Mouse (Mus musculus): Measurements from ENCODE around the gene Fn1. TPM values are rescaled to one million over a fixed set of nuclear protein-coding genes. Genes with fewer than 3 reads are reported as not detected.

Fn1 gene
- polyA plus RNA-seq, 1 experiment = not detected

- no peak overlapping the region for H3K4me3 ChIP-seq (ENCODE audit: insufficient read depth, low read depth, low read length)
- H3K27ac ChIP-seq (ENCODE audit: insufficient read depth, low read depth, low read length) = no peak overlapping the region
- 28% methylated on average over 8 of the region's 8 CpGs for WGBS
- no peak for TF ChIP-seq CTCF (IDR thresholded peaks at IDR 0.05; ENCODE audit: insufficient read depth, low read depth, low read length)
- no peak for TF ChIP-seq POLR2A (IDR thresholded peaks at IDR 0.05; ENCODE audit: insufficient read depth, low read depth, low read length)
- H3K4me1 ChIP-seq (ENCODE audit: control insufficient read depth, insufficient read depth, low read length) = peaks cover 14% of the 10 kb centered on the region
These were observed 1.2 kb upstream of the Fn1 start for GRCm38 (mm10) chr1:71654221-71654620.

- Histone ChIP-seq H3K27ac (ENCODE audit: insufficient read depth, low read depth, low read length) (no peak overlapping the region), H3K4me1 (ENCODE audit: control insufficient read depth, insufficient read depth, low read length) (peaks cover 17% of the 10 kb centered on the region), H3K4me3 (ENCODE audit: insufficient read depth, low read depth, low read length) (peak overlapping the region; percentile 53)
- TF ChIP-seq CTCF (IDR thresholded peaks at IDR 0.05; ENCODE audit: insufficient read depth, low read depth, low read length) (no peak), POLR2A (IDR thresholded peaks at IDR 0.05; ENCODE audit: insufficient read depth, low read depth, low read length) (no peak)
- WGBS = 1% methylated on average over 24 of the region's 24 CpGs
These were observed 580 bp upstream of the Fn1 start for GRCm38 (mm10) chr1:71653400-71654159.

GRCm38 (mm10) chr1:71651828-71652227, 1.2 kb downstream of the Fn1 start:
- Histone ChIP-seq H3K27ac (ENCODE audit: insufficient read depth, low read depth, low read length) (no peak overlapping the region), H3K4me3 (ENCODE audit: insufficient read depth, low read depth, low read length) (no peak overlapping the region), H3K4me1 (ENCODE audit: control insufficient read depth, insufficient read depth, low read length) (peaks cover 22% of the 10 kb centered on the region)
- TF ChIP-seq CTCF (IDR thresholded peaks at IDR 0.05; ENCODE audit: insufficient read depth, low read depth, low read length) (no peak), POLR2A (IDR thresholded peaks at IDR 0.05; ENCODE audit: insufficient read depth, low read depth, low read length) (no peak)
- 74% methylated on average over 1 of the region's 1 CpGs for WGBS

GRCm38 (mm10) chr1:71651315-71651714, 1.7 kb downstream of the Fn1 start:
- H3K27ac ChIP-seq (ENCODE audit: insufficient read depth, low read depth, low read length) = no peak overlapping the region
- no peak overlapping the region for H3K4me3 ChIP-seq (ENCODE audit: insufficient read depth, low read depth, low read length)
- 66% methylated on average over 9 of the region's 9 CpGs for WGBS
- TF ChIP-seq POLR2A (IDR thresholded peaks at IDR 0.05; ENCODE audit: insufficient read depth, low read depth, low read length) (no peak), CTCF (IDR thresholded peaks at IDR 0.05; ENCODE audit: insufficient read depth, low read depth, low read length) (no peak)
- H3K4me1 ChIP-seq (ENCODE audit: control insufficient read depth, insufficient read depth, low read length) = peaks cover 24% of the 10 kb centered on the region

GRCm38 (mm10) chr1:71650741-71651140, 2.3 kb downstream of the Fn1 start:
- Histone ChIP-seq H3K4me3 (ENCODE audit: insufficient read depth, low read depth, low read length) (no peak overlapping the region), H3K27ac (ENCODE audit: insufficient read depth, low read depth, low read length) (no peak overlapping the region), H3K4me1 (ENCODE audit: control insufficient read depth, insufficient read depth, low read length) (peaks cover 24% of the 10 kb centered on the region)
- WGBS = 77% methylated on average over 6 of the region's 6 CpGs
- no peak for TF ChIP-seq POLR2A (IDR thresholded peaks at IDR 0.05; ENCODE audit: insufficient read depth, low read depth, low read length)

- H3K4me1 ChIP-seq (ENCODE audit: control insufficient read depth, insufficient read depth, low read length) = peaks cover 18% of the 10 kb centered on the region
- no peak overlapping the region for H3K27ac ChIP-seq (ENCODE audit: insufficient read depth, low read depth, low read length)
- TF ChIP-seq CTCF (IDR thresholded peaks at IDR 0.05; ENCODE audit: insufficient read depth, low read depth, low read length) = no peak
- no peak for TF ChIP-seq POLR2A (IDR thresholded peaks at IDR 0.05; ENCODE audit: insufficient read depth, low read depth, low read length)
- WGBS = 39% methylated on average over 7 of the region's 7 CpGs
- H3K4me3 ChIP-seq (ENCODE audit: insufficient read depth, low read depth, low read length) = no peak overlapping the region
These were observed 4.8 kb downstream of the Fn1 start for GRCm38 (mm10) chr1:71648166-71648565.

GRCm38 (mm10) chr1:71646774-71647173, 6.2 kb downstream of the Fn1 start:
- Histone ChIP-seq H3K4me1 (ENCODE audit: control insufficient read depth, insufficient read depth, low read length) (peaks cover 15% of the 10 kb centered on the region), H3K4me3 (ENCODE audit: insufficient read depth, low read depth, low read length) (no peak overlapping the region), H3K27ac (ENCODE audit: insufficient read depth, low read depth, low read length) (peak overlapping the region; percentile 45; the same call in 1 of the 2 replicates)
- 74% methylated on average over 5 of the region's 5 CpGs for WGBS
- TF ChIP-seq CTCF (IDR thresholded peaks at IDR 0.05; ENCODE audit: insufficient read depth, low read depth, low read length) = no peak
- no peak for TF ChIP-seq POLR2A (IDR thresholded peaks at IDR 0.05; ENCODE audit: insufficient read depth, low read depth, low read length)

GRCm38 (mm10) chr1:71645999-71646398, 7.0 kb downstream of the Fn1 start:
- 41% methylated on average over 3 of the region's 3 CpGs for WGBS
- H3K4me1 ChIP-seq (ENCODE audit: control insufficient read depth, insufficient read depth, low read length) = peaks cover 15% of the 10 kb centered on the region
- TF ChIP-seq CTCF (IDR thresholded peaks at IDR 0.05; ENCODE audit: insufficient read depth, low read depth, low read length) = no peak
- TF ChIP-seq POLR2A (IDR thresholded peaks at IDR 0.05; ENCODE audit: insufficient read depth, low read depth, low read length) = no peak
- H3K4me3 ChIP-seq (ENCODE audit: insufficient read depth, low read depth, low read length) = no peak overlapping the region
- H3K27ac ChIP-seq (ENCODE audit: insufficient read depth, low read depth, low read length) = no peak overlapping the region

GRCm38 (mm10) chr1:71645466-71645865, 7.5 kb downstream of the Fn1 start:
- peaks cover 12% of the 10 kb centered on the region for H3K4me1 ChIP-seq (ENCODE audit: control insufficient read depth, insufficient read depth, low read length)
- H3K27ac ChIP-seq (ENCODE audit: insufficient read depth, low read depth, low read length) = no peak overlapping the region
- 92% methylated on average over 13 of the region's 13 CpGs for WGBS
- H3K4me3 ChIP-seq (ENCODE audit: insufficient read depth, low read depth, low read length) = no peak overlapping the region
- TF ChIP-seq POLR2A (IDR thresholded peaks at IDR 0.05; ENCODE audit: insufficient read depth, low read depth, low read length) = no peak
- TF ChIP-seq CTCF (IDR thresholded peaks at IDR 0.05; ENCODE audit: insufficient read depth, low read depth, low read length) = no peak
